Mouse (Mus musculus) forebrain, postnatal 0 days (tissue): ENCODE data around the gene Ccdc117. TPM values are rescaled to one million over a fixed set of nuclear protein-coding genes. Genes with fewer than 3 reads are reported as not detected.
A peak's percentile ranks its signal among the peaks of the same experiment; 100 is the strongest.
"Not testable (repeated sequence)": the region's sequence is repeated elsewhere in the genome, so short reads cannot be mapped to it uniquely, and the experiment has no call there.

Experiments
- ATAC-seq: fragments of 200-750 bp; cut with Nextera tagmentation; 2 replicates; pipeline ENCODE4 v1.8.0; 2017; ENCODE audit warnings: mild to moderate bottlenecking, moderate library complexity
- DNase-seq: peaks from one replicate; pipeline ENCODE4 v3.0.0-alpha.2; 2015
- H3K27ac ChIP-seq: fragments of 300-500 bp; sonication (generic); 2 replicates; pipeline ENCODE4 v1.5.1; 2014; ENCODE audit warnings: low read depth, mild to moderate bottlenecking, antibody characterized with exemption, low read length, moderate library complexity, mixed read lengths
- H3K27me3 ChIP-seq: fragments of 300-500 bp; sonication (generic); 2 replicates; pipeline ENCODE4 v1.6.1; 2014; ENCODE audit warnings: mild to moderate bottlenecking, low read length, mixed read lengths; ENCODE audit not compliant: insufficient read depth
- H3K36me3 ChIP-seq: fragments of 300-500 bp; sonication (generic); 2 replicates; pipeline ENCODE4 v1.6.1; 2014; ENCODE audit warnings: mild to moderate bottlenecking, moderate library complexity; ENCODE audit not compliant: insufficient read depth
- H3K4me1 ChIP-seq: fragments of 300-500 bp; sonication (generic); 2 replicates; pipeline ENCODE4 v1.6.1; 2014; ENCODE audit warnings: antibody characterized with exemption; ENCODE audit not compliant: insufficient read depth
- H3K4me2 ChIP-seq: fragments of 300-500 bp; sonication (generic); 2 replicates; pipeline ENCODE4 v1.6.1; 2014; ENCODE audit warnings: low read depth, mild to moderate bottlenecking, moderate library complexity
- H3K4me3 ChIP-seq: fragments of 300-500 bp; sonication (generic); 2 replicates; pipeline ENCODE4 v1.5.1; 2014; ENCODE audit warnings: low read depth, low read length, mixed read lengths
- H3K9ac ChIP-seq: fragments of 300-500 bp; sonication (generic); 2 replicates; pipeline ENCODE4 v1.6.1; 2014; ENCODE audit warnings: mild to moderate bottlenecking
- H3K9me3 ChIP-seq: fragments of 300-500 bp; sonication (generic); 2 replicates; pipeline ENCODE4 v1.6.1; 2016; ENCODE audit warnings: low read length
- CTCF ChIP-seq: sonication (generic); IDR thresholded peaks from 2 replicates; pipeline ENCODE4 v1.5.1; 2016; ENCODE audit warnings: antibody characterized with exemption, control low read depth, low read depth
- WGBS: fragments of 180-500 bp; shearing (Covaris S2); extraction: QIAGEN DNeasy Blood & Tissue Kit; methylation state at CpG from one replicate; pipeline ENCODE4 v1.1.7; 2014; 5-methylcytosine and 5-hydroxymethylcytosine counted together
- polyA plus RNA-seq: library from polyadenylated mRNA; unstranded; fragments of >200 nt; fragmentation: Nextera tagmentation; extraction: Ambion mirVana; gene quantifications from 2 replicates; pipeline ENCODE4 v1.2.1, GENCODE M21; 2015
- total RNA-seq: library from RNA; depleted of rRNA; stranded (reverse); fragments of >200 nt; gene quantifications from 2 replicates; pipeline ENCODE4 v1.2.3, GENCODE M21; 2014; rRNA removed

Gene Ccdc117
- total and polyA plus RNA-seq, 2 experiments from 2014 or later, result 6.6 to 14.4 TPM

- no peak overlapping the region for H3K4me2 ChIP-seq
- H3K4me3 ChIP-seq, result no peak overlapping the region
- no peaks in the 10 kb centered on the region for H3K36me3 ChIP-seq
- no peak overlapping the region for H3K27ac ChIP-seq
- 83% methylated on average over 10 of the region's 10 CpGs for WGBS
- no peaks in the 10 kb centered on the region for H3K27me3 ChIP-seq
- DNase-seq, result no peak
- TF ChIP-seq CTCF, result no peak
- H3K4me1 ChIP-seq, result no peaks in the 10 kb centered on the region
- H3K9me3 ChIP-seq, result no peaks in the 10 kb centered on the region
- H3K9ac ChIP-seq, result no peak overlapping the region
- no peak for ATAC-seq
These were observed 50.9 kb downstream of the Ccdc117 start for GRCm38 (mm10) chr11:5490989-5491656.

- not testable (repeated sequence) for ATAC-seq, H3K4me3 ChIP-seq, H3K27me3 ChIP-seq, H3K9ac ChIP-seq, H3K4me2 ChIP-seq, H3K9me3 ChIP-seq, DNase-seq, H3K4me1 ChIP-seq, H3K36me3 ChIP-seq, H3K27ac ChIP-seq
- 87% methylated on average over 10 of the region's 10 CpGs for WGBS
These were observed 52.6 kb downstream of the Ccdc117 start for GRCm38 (mm10) chr11:5489433-5489832.

- 0 out of 2 replicates have a peak, but pooled peaks cover 5% of the 10 kb centered on the region for H3K4me1 ChIP-seq
- H3K27ac ChIP-seq, result no peak overlapping the region
- no peaks in the 10 kb centered on the region for H3K27me3 ChIP-seq
- peak; percentile 93 for DNase-seq
- H3K36me3 ChIP-seq, result no peaks in the 10 kb centered on the region
- H3K9ac ChIP-seq, result peak overlapping the region; percentile 41
- WGBS, result 18% methylated on average over 15 of the region's 15 CpGs
- TF ChIP-seq CTCF, result peak; percentile 90
- H3K9me3 ChIP-seq, result no peaks in the 10 kb centered on the region
- peak; percentile 86 for ATAC-seq
- peak overlapping the region; percentile 33 for H3K4me3 ChIP-seq
- H3K4me2 ChIP-seq, result peak overlapping the region; percentile 55
These were observed 56.6 kb downstream of the Ccdc117 start for GRCm38 (mm10) chr11:5485193-5486011.

- Histone ChIP-seq H3K9ac (no peak overlapping the region), H3K9me3 (no peaks in the 10 kb centered on the region), H3K4me3 (no peak overlapping the region), H3K4me2 (no peak overlapping the region), H3K27me3 (no peaks in the 10 kb centered on the region), H3K27ac (no peak overlapping the region), H3K4me1 (0 out of 2 replicates have a peak, but pooled peaks cover 5% of the 10 kb centered on the region), H3K36me3 (no peaks in the 10 kb centered on the region)
- ATAC-seq (no peak), DNase-seq (no peak)
- 86% methylated on average over 13 of the region's 13 CpGs for WGBS
- TF ChIP-seq CTCF, result no peak
These were observed 59.4 kb downstream of the Ccdc117 start for GRCm38 (mm10) chr11:5482581-5482980.

Other genes with a start within 250 kb of the Ccdc117 start
- 7.5 and 9.1 TPM in 2 replicates for gene Znrf3, start 97.3 kb downstream of the Ccdc117 start, total RNA-seq
- 4.6 and 8.3 TPM in 2 replicates for gene Znrf3, start 97.3 kb downstream of the Ccdc117 start, polyA plus RNA-seq
- 120 and 140 TPM in 2 replicates for gene Xbp1, start 21.5 kb downstream of the Ccdc117 start, total RNA-seq
- 100 and 107 TPM in 2 replicates for gene Xbp1, start 21.5 kb downstream of the Ccdc117 start, polyA plus RNA-seq
- gene Ankrd36, start 27.5 kb upstream of the Ccdc117 start, total RNA-seq, result 0.24 TPM in 1 of 2 replicates, not detected in the other
- gene Ankrd36, start 27.5 kb upstream of the Ccdc117 start, polyA plus RNA-seq, result not detected in 2 replicates
- 83.9 and 90.7 TPM in 2 replicates for gene Mrps24, start 173.5 kb upstream of the Ccdc117 start, total RNA-seq
- gene Mrps24, start 173.5 kb upstream of the Ccdc117 start, polyA plus RNA-seq, result 226 and 284 TPM in 2 replicates
- 39.6 and 48.1 TPM in 2 replicates for gene Urgcp, start 220.2 kb upstream of the Ccdc117 start, total RNA-seq
- gene Urgcp, start 220.2 kb upstream of the Ccdc117 start, polyA plus RNA-seq, result 28.4 and 33.4 TPM in 2 replicates
- 72.6 and 77.8 TPM in 2 replicates for gene Dbnl, start 246.3 kb upstream of the Ccdc117 start, total RNA-seq
- gene Dbnl, start 246.3 kb upstream of the Ccdc117 start, polyA plus RNA-seq, result 101 and 130 TPM in 2 replicates